Mouse (Mus musculus) embryonic fibroblast, embryonic 13.5 days (primary cell): ENCODE measurements around the gene Dpp6. TPM values are rescaled to one million over a fixed set of nuclear protein-coding genes. Genes with fewer than 3 reads are reported as not detected.

Experiments
- H3K27ac ChIP-seq: 2 replicates; pipeline ENCODE4 v1.5.1; 2012; ENCODE audit warnings: low read length, control low read depth, inconsistent platforms; ENCODE audit not compliant: insufficient read depth
- H3K4me1 ChIP-seq: 2 replicates; pipeline ENCODE4 v1.6.1; 2011; ENCODE audit warnings: low read length; ENCODE audit not compliant: control insufficient read depth, insufficient read depth
- H3K4me3 ChIP-seq: 2 replicates; pipeline ENCODE4 v1.5.1; 2011; ENCODE audit warnings: mild to moderate bottlenecking, control low read depth, low read length; ENCODE audit not compliant: insufficient read depth
- CTCF ChIP-seq: IDR thresholded peaks from 2 replicates; pipeline ENCODE4 v1.5.1; 2011; ENCODE audit warnings: mild to moderate bottlenecking, control low read depth, low read length, moderate library complexity, borderline replicate concordance; ENCODE audit not compliant: insufficient read depth
- POLR2A ChIP-seq: IDR thresholded peaks from 2 replicates; pipeline ENCODE4 v1.6.1; 2011; ENCODE audit warnings: low read depth, mild to moderate bottlenecking, control low read depth, low read length, moderate library complexity
- polyA plus RNA-seq: library from polyadenylated mRNA; stranded (reverse); fragments of >200 nt; gene quantifications from 2 replicates; pipeline ENCODE4 v1.2.4, GENCODE M21; 2011; ENCODE audit warnings: low read depth; ENCODE audit not compliant: missing spikeins, insufficient read length

Dpp6 gene
- polyA plus RNA-seq, 1 experiment, result 0.14 TPM

- Histone ChIP-seq H3K4me3 (no peak overlapping the region), H3K4me1 (no peaks in the 10 kb centered on the region), H3K27ac (no peak overlapping the region)
- no peak for TF ChIP-seq POLR2A
- TF ChIP-seq CTCF, result no peak
Measured at GRCm38 (mm10) chr5:27271336-27271735, 454.3 kb downstream of the Dpp6 start.

- TF ChIP-seq POLR2A (no peak), CTCF (no peak)
- H3K27ac ChIP-seq, result no peak overlapping the region
- H3K4me1 ChIP-seq, result no peaks in the 10 kb centered on the region
- H3K4me3 ChIP-seq, result no peak overlapping the region
Measured at GRCm38 (mm10) chr5:27274781-27275395, 457.9 kb downstream of the Dpp6 start.

- no peak overlapping the region for H3K4me3 ChIP-seq
Measured at GRCm38 (mm10) chr5:27275871-27276270, 458.9 kb downstream of the Dpp6 start.

GRCm38 (mm10) chr5:27278120-27278645, 461.2 kb downstream of the Dpp6 start:
- TF ChIP-seq POLR2A (no peak), CTCF (no peak)
- Histone ChIP-seq H3K4me1 (no peaks in the 10 kb centered on the region), H3K27ac (no peak overlapping the region)

More at GRCm38 (mm10) chr5:27275871-27276270, 458.9 kb downstream of the Dpp6 start:
- TF ChIP-seq CTCF, result no peak
- TF ChIP-seq POLR2A, result no peak
- Histone ChIP-seq H3K27ac (no peak overlapping the region), H3K4me1 (no peaks in the 10 kb centered on the region)

GRCm38 (mm10) chr5:27286876-27287275, 469.9 kb downstream of the Dpp6 start:
- TF ChIP-seq POLR2A (no peak), CTCF (no peak)
- Histone ChIP-seq H3K27ac (no peak overlapping the region), H3K4me1 (no peaks in the 10 kb centered on the region), H3K4me3 (no peak overlapping the region)

More at GRCm38 (mm10) chr5:27278120-27278645, 461.2 kb downstream of the Dpp6 start:
- H3K4me3 ChIP-seq, result no peak overlapping the region

- Histone ChIP-seq H3K27ac (no peak overlapping the region), H3K4me3 (no peak overlapping the region), H3K4me1 (no peaks in the 10 kb centered on the region)
- no peak for TF ChIP-seq POLR2A
- TF ChIP-seq CTCF, result no peak
Measured at GRCm38 (mm10) chr5:27291378-27291777, 474.4 kb downstream of the Dpp6 start.

GRCm38 (mm10) chr5:27292236-27292635, 475.2 kb downstream of the Dpp6 start:
- Histone ChIP-seq H3K4me3 (no peak overlapping the region), H3K4me1 (no peaks in the 10 kb centered on the region), H3K27ac (no peak overlapping the region)
- no peak for TF ChIP-seq POLR2A
- TF ChIP-seq CTCF, result no peak

GRCm38 (mm10) chr5:27304115-27304514, 487.1 kb downstream of the Dpp6 start:
- no peaks in the 10 kb centered on the region for H3K4me1 ChIP-seq
- no peak overlapping the region for H3K4me3 ChIP-seq
- TF ChIP-seq CTCF (no peak), POLR2A (no peak)
- H3K27ac ChIP-seq, result no peak overlapping the region

- no peak for TF ChIP-seq CTCF
- TF ChIP-seq POLR2A, result no peak
- no peak overlapping the region for H3K27ac ChIP-seq
- no peak overlapping the region for H3K4me3 ChIP-seq
- no peaks in the 10 kb centered on the region for H3K4me1 ChIP-seq
Measured at GRCm38 (mm10) chr5:27306497-27307152, 489.6 kb downstream of the Dpp6 start.

- no peak for TF ChIP-seq POLR2A
- TF ChIP-seq CTCF, result no peak
- H3K4me1 ChIP-seq, result no peaks in the 10 kb centered on the region
- H3K4me3 ChIP-seq, result no peak overlapping the region
- no peak overlapping the region for H3K27ac ChIP-seq
Measured at GRCm38 (mm10) chr5:27310217-27310616, 493.2 kb downstream of the Dpp6 start.
